Mouse (Mus musculus): ENCODE measurements at regions not wholly inside any gene's neighbourhood (a gene's known extent, or its start where the extent isn't known, plus 50 kb on each side); places are given as distances from the start of the nearest gene placed in this dataset.

DNA sequence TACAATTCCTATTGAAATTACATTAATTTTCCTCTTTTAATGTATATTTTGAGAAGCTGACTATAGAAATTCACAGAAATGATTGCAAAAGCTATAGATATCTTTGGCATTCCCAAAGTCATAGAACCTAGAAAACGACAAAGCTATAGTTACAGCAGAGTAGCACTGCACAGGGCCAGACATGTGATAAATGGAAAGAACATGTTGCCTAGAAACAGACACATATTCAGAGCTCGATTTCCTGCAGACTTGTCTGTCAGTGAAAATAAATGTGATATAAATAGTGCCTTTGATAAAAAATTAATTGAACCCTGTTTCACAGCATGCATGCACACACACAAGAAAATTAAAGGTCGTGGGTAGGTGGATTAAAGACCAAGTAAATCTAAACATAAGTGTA lies 182.8 kb upstream of the Atp10a start:
- TF ChIP-seq CTCF (conservative IDR thresholded peaks at IDR 0.05; ENCODE audit: low read length) (no peak), POU5F1 (IDR thresholded peaks at IDR 0.05; ENCODE audit: borderline replicate concordance, low read length) (no peak)

All from E14TG2a.4 (cell line).